Mouse (Mus musculus) brown adipose tissue, adult 24 weeks (tissue): ENCODE results near the gene Gm45717. TPM values are rescaled to one million over a fixed set of nuclear protein-coding genes. Genes with fewer than 3 reads are reported as not detected.

ENCODE experiments used
- H3K27ac ChIP-seq: fragments of 200-500 bp; replicated peaks from 2 replicates; pipeline ENCODE4 v1.5.1; 2012; ENCODE audit warnings: low read depth, mild to moderate bottlenecking, low read length
- H3K4me1 ChIP-seq: fragments of 200-500 bp; 2 replicates; pipeline ENCODE4 v1.6.1; 2012; ENCODE audit warnings: low read length, mixed read lengths; ENCODE audit not compliant: control insufficient read depth, insufficient read depth, insufficient read length
- H3K4me3 ChIP-seq: fragments of 200-500 bp; 2 replicates; pipeline ENCODE4 v1.5.1; 2012; ENCODE audit warnings: low read depth, mild to moderate bottlenecking, low read length, moderate library complexity; ENCODE audit not compliant: insufficient read depth
- polyA plus RNA-seq: library from polyadenylated mRNA; stranded (reverse); fragments of >200 nt; gene quantifications from 2 replicates; pipeline ENCODE4 v1.2.4, GENCODE M21; 2012; ENCODE audit not compliant: missing spikeins, insufficient read depth, insufficient read length

Gene Gm45717
- polyA plus RNA-seq, 1 experiment, result not detected

GRCm38 (mm10) chr7:140941222-140942051 lies 14.3 kb downstream of the Gm45717 start, which contains the start of gene Pgghg:
Pgghg (plus strand) TSS chr7:140941391.
- H3K4me3 ChIP-seq, result peak within 1 kb of the TSS; percentile 94
- H3K4me1 ChIP-seq, result peaks cover 17% of the 10 kb centered on the region
- peak within 1 kb of the TSS; percentile 100 for H3K27ac ChIP-seq

DNA sequence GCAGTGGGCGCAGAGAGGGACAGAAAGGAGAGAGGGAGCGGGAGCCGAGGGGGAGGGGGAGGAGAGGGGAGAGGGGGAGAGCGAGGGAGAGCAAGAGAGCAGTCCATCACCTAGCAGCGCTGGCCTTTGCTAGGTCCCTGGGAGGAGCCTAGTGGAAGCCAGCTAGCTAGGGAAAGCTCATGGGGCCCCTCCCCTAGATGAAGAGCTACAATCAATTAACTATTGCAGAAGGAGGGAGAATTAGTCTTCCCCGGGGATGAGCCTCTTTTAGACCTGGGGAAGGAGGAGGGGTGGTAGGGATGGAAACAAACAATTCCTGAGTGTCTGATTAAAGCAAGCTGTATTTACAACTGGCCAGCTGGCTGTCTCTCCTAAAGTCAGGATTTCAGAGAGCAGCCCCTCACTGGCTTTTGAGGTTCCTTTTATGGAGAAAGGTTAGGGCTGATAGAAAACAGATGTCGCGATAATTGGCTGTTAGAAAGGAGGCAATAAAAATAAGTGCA lies 16.0 kb downstream of the Gm45717 start:
- Histone ChIP-seq H3K4me1 (peaks cover 12% of the 10 kb centered on the region; the same call in 1 of the 2 replicates), H3K27ac (no peak overlapping the region), H3K4me3 (no peak overlapping the region)

- Histone ChIP-seq H3K4me1 (peaks cover 12% of the 10 kb centered on the region; the same call in 1 of the 2 replicates), H3K27ac (no peak overlapping the region), H3K4me3 (no peak overlapping the region)
These were observed 16.8 kb downstream of the Gm45717 start for GRCm38 (mm10) chr7:140938896-140939295.

DNA sequence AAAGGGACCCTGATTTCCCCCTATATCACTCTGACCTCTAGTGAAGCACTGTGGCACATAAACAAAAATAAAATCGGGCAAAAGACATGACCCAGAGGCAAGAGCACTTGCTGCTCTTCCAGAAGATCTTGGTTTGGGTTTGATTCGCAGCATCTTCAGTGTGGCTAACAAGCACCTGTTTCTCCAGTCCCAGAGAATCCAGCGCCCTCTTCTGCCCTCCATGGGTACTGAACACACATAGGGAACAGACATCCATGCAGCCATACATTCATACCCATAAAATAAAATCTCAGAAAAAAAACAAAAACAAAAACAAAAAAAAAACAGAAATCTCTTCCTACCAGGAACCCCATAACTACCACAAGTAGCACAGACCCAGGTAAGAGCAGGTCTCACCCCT lies 17.3 kb downstream of the Gm45717 start:
- Histone ChIP-seq H3K27ac (no peak overlapping the region), H3K4me1 (peaks cover 12% of the 10 kb centered on the region; the same call in 1 of the 2 replicates), H3K4me3 (no peak overlapping the region)

- Histone ChIP-seq H3K27ac (no peak overlapping the region), H3K4me3 (no peak overlapping the region), H3K4me1 (no peaks in the 10 kb centered on the region)
These were observed 28.6 kb downstream of the Gm45717 start for GRCm38 (mm10) chr7:140927181-140927580.

- Histone ChIP-seq H3K4me1 (no peaks in the 10 kb centered on the region), H3K27ac (no peak overlapping the region), H3K4me3 (peak overlapping the region; percentile 46)
These were observed 32.5 kb downstream of the Gm45717 start for GRCm38 (mm10) chr7:140923070-140923775.

DNA sequence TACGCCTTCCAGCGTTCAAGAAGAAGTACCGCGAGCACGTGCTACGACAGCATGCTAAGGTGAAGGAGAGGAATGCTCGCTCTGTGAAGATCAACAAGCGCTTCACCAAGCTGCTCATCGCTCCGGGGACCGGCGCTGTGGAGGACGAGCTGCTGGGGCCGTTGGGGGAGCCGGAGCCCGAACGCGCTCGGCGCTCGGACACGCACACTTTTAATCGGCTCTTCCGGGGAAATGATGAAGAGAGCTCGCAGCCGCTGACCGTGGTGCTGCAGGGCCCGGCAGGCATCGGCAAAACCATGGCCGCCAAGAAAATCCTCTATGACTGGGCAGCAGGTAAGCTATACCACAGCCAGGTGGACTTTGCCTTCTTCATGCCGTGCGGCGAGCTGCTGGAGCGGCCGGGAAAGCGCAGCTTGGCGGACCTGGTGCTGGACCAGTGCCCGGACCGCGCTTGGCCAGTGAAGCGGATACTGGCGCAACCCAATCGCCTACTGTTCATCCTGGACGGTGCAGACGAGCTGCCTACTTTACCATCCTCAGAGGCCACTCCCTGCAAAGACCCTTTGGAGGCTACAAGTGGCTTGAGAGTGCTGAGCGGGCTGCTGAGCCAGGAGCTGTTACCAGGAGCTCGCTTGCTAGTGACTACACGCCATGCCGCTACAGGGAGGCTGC lies 33.2 kb downstream of the Gm45717 start:
- Histone ChIP-seq H3K4me1 (no peaks in the 10 kb centered on the region), H3K4me3 (peak overlapping the region; percentile 46), H3K27ac (no peak overlapping the region)

DNA sequence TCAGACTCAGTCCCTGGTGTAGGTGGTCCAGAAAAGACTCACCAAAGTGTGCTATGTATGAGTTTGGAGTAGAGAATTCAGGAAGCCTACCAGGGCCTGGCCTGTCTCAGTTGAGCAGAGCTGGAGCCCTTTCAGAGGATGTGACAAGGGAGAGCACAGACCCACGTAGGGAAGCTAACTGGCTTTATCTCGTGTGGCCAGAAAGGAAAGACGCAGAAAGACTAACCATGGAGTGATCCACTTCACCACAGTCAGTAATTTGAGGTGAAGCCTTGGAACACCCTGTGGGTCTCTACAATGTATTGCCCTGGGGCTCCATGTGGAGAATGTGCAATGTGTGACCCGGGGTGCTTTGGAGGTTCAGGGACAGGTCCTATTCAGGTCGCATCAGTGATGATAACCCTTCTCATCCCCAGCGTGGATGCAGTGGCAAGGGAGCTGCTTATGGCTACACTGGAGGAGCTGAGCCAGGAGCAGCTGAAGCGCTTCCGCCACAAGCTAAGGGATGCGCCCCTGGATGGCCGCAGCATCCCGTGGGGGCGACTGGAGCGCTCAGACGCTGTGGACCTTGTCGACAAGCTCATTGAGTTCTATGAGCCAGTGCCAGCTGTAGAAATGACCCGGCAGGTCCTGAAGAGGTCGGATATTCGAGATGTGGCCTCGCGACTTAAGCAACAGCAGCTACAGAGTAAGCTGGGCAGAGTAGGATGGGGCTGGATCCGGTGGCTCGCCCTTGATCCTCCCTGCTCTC lies 34.3 kb downstream of the Gm45717 start:
- Histone ChIP-seq H3K4me1 (no peaks in the 10 kb centered on the region), H3K27ac (no peak overlapping the region), H3K4me3 (no peak overlapping the region)

DNA sequence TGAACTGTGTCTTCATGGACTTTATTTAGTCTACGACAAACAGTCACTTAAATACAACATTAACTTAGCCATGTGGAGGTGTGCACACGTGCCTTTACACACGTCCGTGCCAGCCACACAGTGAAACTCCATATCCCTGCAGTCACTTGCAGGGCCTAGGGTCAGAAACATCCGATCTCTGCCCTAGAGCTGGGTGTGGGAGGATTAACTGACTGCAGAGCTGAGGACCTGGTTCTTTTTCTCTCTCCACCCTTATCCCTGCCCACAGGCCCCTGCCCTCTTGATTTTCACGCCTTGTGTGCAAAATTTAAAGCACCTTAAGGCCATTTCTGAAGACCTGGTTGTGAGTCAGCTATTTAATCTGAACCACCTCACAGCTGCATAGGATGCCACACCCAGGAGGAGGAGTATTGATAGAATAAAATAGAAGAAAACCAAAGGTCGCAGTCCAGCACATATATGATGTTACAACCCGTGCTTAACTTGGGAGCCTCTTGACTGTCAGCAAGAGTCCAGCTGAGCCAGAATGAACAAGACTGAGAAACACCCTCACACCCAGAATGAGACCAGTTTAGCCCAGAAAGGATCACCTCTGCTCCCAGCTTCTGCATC lies 35.2 kb downstream of the Gm45717 start, which contains the start of gene Nlrp6:
TSS of gene Nlrp6 (plus strand) at position 485 of the 612 bp plus-strand sequence.
- H3K27ac ChIP-seq, result no peak within 1 kb of the TSS
- no peaks in the 10 kb centered on the region for H3K4me1 ChIP-seq
- H3K4me3 ChIP-seq, result no peak within 1 kb of the TSS

DNA sequence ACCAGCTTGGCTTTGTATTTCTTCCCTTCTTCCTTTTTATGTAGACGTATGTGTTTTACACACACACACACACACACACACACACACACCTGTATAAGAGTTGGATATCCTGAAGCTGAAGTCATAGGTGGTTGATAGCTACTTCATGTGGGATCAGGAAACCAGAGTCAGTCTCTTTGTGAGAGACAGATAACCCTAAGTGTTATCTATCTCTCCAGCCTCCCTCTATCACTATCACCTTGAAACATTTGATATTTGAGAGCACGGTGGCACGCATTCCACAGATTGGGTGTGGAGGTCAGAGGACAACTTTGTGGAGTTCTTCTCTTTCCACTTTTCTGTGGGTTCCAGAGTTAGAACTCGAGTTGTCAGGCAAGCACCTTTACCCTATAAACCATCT lies 35.8 kb downstream of the Gm45717 start:
- H3K4me3 ChIP-seq, result no peak overlapping the region
- no peaks in the 10 kb centered on the region for H3K4me1 ChIP-seq
- no peak overlapping the region for H3K27ac ChIP-seq

- no peak overlapping the region for H3K4me3 ChIP-seq
- no peaks in the 10 kb centered on the region for H3K4me1 ChIP-seq
- no peak overlapping the region for H3K27ac ChIP-seq
These were observed 41.6 kb downstream of the Gm45717 start for GRCm38 (mm10) chr7:140914031-140914690.

DNA sequence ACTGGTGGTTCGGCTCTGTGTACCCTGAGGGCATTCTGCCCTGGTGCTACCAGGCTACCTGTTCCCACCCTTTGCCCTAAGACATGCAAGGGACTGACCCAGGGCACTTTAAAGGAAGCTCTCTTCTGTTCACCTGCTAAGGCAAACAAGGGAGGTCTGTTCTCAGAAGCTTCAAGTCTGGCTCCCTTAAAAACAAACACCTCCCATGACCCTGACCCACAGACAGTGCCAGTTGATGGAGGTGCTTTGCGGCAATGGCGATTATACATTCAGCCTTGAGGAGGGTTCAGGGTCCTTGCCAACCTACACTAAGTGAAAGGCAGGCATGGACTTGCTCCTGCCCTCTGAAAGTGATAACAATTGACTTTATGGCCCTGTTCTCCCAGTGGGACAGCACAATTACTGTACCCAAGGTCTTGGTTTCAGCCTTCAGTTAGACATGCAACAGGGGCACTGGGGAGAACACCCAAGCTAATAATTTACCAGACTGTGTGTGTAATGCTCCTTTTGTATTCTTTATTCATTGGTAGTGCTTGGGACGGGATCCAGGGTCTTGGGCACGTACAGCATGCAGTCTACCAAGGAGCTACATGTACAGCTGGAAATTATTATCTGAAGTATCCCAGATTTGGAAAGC lies 42.8 kb downstream of the Gm45717 start:
- no peaks in the 10 kb centered on the region for H3K4me1 ChIP-seq
- no peak overlapping the region for H3K27ac ChIP-seq
- no peak overlapping the region for H3K4me3 ChIP-seq

GRCm38 (mm10) chr7:140912293-140912692 lies 43.4 kb downstream of the Gm45717 start:
- H3K4me1 ChIP-seq, result no peaks in the 10 kb centered on the region
- H3K27ac ChIP-seq, result no peak overlapping the region

More at GRCm38 (mm10) chr7:140912293-140912692, 43.4 kb downstream of the Gm45717 start:
- H3K4me3 ChIP-seq, result no peak overlapping the region
